Mouse (Mus musculus) c-Kit-negative CD71-positive TER-119-positive erythroid progenitor cells, embryonic 14.5 days (primary cell): ENCODE data around the gene Mx1.
A peak's percentile ranks its signal among the peaks of the same experiment; 100 is the strongest.

Experiments used
- DNase-seq: peaks from one replicate; pipeline ENCODE4 v3.0.0-alpha.2; 2013; ENCODE audit warnings: low read depth, low spot score

The Mx1 gene

DNA sequence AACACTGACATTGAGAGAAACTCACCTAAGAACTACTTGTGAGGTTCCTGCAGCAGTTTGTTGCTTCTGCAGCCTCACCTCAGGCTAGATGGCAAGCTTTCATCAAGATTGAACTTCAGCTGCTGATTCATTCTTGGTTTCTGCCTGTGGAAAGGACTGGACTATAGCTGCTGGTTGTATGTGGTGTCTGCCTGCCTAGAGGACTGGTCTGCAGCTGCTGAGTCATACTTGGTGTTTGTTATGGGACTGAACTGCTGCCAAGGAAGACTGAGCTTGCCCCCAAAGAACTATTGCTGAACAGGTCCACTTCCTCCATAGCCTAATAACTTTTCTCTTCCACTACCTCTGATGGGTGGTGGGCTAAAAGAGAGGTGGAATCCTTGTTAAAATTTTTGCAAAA lies 15.3 kb downstream of the Mx1 start:
- no peak for DNase-seq

DNA sequence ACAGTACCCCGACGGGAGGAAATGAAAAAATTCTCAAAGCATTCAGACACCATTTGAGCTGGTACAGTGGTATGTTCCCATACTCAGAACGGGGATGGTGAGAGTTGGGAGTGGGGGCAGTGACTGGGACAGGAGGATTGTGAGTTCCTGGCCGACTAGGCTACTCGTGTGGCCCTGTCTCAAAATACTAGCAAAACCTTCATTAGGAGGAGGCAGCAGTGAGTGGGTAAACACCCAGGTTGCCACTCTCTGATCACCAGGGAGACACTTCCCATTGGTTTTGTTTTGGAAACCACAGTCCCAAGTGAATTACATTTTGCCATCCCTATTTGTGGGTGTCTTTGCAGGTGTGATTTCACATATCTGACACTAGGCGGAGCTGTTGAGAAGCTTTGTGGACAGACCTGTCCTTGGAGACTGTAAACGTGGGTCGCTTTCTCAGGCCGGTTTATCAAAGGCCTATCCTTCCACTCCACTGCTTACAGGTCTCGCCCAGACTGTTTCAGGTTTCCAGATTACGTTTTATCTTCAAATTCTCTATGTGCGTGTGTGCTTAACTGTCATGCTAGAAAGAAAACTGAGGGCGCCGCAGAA lies 18.9 kb downstream of the Mx1 start:
- peak; percentile 34 for DNase-seq

DNA sequence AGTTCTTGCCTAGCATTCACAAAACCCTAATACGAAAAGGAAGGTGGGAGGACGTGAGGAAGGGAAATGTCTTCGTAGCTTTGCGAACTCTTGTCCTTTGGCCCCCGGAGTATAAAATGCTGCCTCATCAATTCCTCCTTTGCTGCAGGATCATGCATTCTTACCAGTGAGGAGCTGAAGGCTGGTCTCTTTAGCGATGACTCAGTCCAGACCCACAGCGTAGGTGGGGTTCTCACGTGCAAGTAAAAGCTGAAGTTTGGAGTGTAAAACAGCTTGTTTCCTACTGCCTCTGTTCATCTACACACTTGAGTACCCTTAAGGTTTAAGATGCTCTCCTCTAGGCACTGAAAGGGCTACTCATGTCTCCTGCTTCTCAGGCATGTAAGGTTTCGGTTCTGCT lies 20.7 kb downstream of the Mx1 start:
- DNase-seq = no peak

DNA sequence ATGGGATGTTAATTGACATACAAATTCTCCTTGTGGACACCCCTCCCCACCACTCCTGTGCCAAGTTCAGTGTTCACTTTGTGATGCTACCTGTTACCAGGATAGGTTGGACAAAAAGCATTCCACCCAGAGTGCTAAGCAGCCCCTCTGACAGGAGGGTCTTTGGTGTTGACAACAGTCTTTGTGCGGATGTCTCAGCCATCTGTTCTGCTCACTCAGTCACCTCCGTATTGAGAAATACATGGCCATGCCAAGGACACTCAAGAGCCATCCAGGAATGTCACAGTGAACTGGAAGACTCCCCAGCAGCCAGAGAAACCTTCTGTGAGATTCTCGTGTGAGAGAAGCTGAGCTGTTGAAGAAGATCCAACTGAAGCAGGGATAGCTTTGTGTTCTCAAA lies 24.5 kb downstream of the Mx1 start:
- DNase-seq = no peak

DNA sequence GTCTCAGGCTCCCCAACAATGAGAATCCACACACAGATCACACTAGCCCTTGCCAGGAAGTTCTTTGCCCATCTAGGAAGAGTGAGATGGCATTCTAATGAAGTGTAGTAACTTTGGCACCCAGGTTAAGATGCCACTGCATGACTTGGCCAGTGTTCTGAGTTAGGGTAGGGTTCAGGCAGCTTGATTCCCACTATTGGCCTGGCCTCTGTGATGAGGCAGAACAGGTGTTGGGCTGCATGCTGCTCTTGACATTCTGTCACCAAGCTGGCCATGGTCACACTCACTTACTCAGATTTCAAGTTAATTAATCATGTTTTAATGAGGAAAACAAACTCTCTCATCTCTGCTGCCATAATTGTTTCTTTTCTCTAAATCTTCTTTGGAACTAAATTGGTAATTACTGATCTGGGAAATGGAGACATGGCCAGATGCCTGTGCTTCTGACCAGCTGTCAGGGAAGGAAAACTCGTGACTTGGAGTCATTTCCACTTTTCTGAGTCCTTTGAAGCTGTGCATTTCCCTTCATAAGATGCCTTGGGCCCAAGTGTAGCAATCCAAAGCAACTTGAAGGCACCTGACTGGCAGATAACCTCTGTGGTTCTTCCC lies 25.2 kb downstream of the Mx1 start:
- DNase-seq = no peak

DNA sequence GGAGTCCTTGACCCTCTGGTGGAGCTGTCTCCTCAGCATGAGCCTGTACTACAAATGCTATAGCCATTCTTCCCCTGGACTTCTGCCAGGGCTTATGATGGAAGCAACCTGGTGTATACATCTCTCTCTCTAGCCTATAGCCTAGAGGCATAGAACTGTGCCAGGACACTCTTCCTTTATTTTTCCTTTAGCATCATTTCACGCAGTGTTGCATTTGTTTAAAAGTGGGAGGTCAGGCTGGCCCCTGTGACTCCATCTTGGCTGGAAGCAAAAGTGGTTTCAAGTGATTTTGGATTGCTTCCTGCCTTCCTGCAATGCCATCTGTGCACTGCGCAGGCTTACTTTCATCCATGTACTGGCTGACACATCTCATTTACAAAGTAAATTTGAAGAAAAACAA lies 28.5 kb downstream of the Mx1 start:
- DNase-seq = no peak

DNA sequence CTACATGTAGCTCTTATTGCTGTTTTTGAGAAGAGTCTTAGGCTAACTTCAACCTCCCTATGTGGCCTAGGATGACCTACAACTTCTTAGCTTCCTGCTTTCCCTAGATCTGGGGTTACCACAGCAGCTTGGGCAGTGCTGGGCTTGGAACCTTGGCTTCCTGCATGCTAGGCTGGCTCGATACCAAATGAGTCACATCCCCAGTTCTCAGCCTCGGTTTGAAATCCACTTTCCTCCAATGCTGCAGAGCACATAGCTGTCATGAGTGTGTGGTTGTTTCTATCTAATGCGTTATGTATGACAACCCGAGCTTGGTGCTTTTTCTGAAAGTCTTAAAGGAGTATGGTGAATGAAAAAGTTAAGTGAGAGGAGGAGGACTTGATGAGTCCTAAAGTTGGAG lies 31.4 kb downstream of the Mx1 start:
- no peak for DNase-seq

DNA sequence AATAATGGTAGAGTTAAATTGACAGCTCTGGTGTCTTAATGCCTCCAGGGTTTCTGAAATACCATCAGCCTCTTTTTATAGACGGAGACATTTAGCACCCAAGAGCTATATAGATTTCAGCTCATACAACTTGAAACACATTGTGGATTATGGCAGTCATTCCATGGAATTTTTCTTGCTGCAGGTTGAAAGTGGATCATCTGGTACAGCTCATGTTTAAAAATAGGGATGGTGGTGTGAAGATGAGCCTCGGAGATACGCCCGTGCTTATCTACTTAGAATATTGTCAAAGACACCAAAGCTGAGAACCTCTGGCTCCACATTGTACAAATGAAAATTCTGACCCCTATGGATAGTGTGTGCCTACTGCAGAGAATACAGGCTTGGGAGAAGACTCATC lies 32.6 kb downstream of the Mx1 start:
- no peak for DNase-seq

DNA sequence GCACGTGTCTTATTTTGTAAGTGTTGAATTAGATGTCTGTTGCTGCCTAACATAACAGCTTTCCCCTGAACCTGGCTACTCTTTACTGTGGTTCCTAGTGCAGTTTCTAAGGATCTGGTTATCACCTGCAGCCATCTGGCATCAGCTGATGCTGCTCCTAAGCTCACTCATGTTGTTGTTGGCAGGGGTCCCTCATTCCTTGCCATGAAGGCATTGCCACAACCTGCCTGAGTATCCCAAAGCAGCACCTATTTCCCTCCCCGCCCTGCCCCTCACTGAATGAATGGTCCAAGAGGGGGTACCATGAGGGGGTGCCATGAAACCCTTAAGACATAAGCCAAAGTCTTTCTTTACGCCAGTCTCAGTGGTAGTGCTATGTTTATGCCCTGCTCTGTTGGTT lies 34.7 kb downstream of the Mx1 start:
- DNase-seq = no peak

DNA sequence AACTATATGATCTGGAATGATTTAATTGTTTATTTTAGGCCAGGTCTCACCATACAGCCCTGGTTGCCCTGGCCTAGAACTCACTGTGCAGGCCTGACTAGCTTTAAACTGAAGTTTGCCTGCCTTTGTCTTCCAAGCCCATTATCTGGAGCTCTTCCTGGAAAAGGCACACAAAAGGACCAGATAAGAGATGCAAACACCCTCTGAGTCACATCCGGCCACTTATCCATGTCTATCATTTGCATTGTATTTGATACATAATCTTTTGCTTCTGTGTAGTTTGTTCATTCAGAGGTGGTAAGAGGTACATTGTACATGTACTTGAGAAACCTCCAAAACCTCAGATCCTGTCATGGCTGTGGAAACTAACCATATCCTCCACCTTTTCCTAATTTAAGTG lies 39.1 kb downstream of the Mx1 start:
- no peak for DNase-seq

DNA sequence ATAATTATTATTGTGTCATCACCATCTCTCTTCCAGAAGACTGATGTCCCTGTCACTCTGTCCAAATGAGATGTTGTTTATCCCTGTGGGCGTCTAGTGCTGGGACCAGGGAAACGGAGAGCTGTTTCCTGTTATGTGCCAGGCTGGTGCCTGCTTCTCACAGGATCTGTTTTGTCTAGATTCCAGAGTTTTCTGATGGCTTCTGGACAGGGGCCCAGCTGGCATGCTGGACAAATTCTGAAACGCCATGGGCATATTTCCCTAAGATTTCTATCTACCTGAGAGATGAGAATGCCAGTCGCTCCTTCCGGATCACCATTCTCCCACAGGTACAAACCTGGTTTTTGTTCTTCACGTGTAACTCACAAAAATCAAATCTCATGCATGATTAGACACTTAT lies 41.0 kb downstream of the Mx1 start:
- no peak for DNase-seq

DNA sequence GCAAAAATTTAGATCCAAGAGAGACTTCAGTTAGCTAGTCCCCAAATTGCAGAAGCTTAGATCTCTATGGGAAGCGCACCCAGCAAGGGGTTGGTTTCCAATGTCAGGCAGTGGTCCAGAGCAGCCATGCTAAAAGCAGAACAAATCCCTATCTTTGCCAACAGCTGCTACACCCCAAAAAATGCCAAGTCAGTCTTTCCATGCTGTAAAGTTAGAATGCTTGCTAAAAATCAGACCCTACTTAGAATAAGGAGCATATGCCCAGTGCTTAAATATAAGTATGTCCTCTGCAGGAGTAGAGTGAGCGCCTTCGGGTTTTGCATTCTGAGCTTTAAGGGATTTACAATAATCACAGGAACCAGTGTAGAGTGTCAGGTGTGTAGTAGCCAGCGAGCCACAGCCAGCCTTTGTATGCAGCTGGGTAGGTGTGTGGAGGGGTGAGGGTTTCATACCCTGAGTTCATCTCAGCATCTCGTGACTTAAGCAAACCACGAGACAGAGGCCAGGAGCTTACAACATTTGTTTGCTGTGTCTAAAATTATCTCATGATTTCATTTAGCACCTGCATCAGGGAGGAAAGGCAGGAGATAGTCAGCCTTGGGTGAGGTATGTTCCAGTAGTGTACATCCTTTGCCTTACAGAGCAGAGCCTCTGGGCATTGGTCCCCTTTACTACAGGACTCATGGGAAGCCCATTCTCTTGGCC lies 43.8 kb downstream of the Mx1 start:
- no peak for DNase-seq

DNA sequence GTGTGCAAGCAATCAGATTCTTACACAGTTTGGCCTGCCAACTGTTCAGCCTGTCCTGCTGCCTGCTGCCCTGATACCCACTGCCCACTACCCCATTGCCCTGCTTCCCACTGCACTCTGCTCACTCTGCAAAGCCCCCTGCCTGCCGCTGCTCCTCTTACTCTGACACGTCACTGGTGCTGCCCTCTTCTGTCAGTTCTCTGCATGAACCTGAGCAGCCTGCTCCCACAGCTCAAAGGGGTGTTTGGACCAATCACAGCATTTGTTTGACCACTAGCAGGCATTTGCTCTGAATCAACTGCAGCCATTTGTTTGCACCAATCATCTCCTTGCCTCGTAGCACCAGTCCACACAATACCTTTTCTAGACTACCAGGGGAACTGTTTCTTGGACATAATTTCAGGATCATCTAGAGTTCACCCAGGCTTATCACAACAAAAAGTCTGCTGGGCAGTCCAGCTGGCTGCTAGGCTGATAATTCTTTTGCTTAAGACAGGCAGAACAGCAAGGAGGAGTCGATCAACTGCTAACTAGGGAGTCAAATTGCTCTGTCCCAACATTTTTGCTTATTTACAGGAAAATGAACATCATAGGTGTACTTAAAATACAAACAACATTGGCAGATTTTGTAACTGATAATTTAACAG lies 44.7 kb downstream of the Mx1 start:
- no peak for DNase-seq

DNA sequence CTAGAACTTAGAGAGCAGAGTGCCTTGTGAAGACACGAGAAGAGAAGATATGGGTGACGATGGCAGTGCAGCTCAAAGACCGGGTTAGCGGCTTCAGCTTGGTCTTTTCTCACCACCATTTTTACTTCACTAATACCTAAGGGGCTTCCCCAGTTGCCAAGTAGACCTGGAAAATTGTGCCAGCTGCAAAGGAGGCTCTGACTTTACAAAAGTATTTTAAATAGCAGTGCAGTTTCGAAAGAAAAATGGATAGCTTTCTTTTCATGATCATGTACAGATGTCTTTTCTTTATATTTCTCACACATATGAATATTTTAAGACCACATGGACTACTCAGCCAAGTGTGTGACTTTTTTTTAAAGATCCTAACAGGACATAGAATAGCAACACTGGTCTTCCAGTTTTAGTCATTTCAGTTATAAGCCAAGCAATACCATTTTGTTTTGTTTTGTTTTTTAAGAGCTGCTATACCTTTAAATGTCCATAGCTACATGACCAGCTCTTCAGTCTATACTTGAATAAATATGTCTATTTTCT lies 57.2 kb downstream of the Mx1 start:
- DNase-seq = no peak

DNA sequence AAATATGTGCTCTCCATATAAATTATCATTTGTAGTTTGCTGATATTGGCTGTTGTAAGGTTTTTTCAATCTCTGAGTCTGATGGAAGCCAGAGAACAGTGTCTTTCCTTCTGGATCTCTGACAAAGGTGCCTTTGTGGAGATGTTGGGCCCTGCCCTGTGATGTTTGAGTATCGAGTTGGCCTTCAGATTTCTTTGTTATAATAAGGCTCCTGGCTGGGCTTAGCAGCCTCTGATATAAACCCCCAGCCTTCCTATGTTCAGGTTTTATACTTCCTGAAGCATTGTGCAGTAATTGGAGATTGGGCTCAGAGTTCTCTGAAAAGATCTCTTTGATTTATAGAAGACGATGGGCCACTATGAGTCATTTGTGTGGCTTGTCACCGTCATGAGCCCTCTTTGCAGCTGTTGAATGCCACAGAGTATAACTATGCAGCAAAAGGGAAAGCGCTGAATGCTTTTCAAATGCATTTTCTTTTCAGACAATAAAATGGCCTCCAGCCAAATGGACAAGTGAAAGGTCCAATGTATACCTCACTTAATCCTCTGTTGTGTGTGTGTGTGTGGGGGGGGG lies 60.4 kb downstream of the Mx1 start:
- no peak for DNase-seq

DNA sequence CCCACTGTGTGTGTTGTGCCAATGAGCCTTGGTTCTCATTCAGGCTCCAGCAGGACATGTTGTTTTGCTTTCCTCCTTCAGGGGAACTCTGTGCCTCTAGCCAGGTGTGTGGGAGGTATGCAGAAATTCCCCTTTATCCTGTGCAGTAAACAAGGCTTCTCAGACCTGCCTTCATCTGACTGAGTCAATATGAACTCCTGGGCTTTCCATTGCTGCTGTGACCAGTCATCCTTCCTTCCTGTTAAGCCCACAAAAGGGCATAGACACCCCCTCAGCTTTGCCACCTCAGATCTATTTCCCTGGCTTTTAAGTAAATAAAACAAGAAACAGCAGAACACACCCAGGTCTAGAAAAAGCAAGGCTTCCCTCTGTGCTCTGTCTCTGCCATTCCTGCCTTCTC lies 61.0 kb downstream of the Mx1 start:
- no peak for DNase-seq

DNA sequence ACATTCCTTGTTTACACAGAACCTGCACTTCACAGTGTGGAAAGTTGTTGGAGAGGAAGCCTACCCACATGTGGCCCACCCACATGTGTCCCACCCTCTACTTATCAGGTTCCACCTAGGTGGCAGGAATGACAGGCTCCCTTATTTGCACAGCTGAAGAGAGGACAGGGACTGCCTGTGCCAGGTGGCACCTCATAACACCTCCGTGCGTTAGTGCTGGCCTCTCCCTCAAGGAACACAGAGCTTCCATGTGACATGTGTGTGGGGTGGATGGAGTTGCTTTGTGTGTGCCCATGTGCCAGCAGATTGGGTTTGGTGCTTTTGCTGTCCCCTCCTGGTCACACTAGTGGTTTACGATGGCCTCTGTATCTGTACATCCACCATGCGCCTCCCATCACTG lies 62.7 kb downstream of the Mx1 start:
- no peak for DNase-seq

DNA sequence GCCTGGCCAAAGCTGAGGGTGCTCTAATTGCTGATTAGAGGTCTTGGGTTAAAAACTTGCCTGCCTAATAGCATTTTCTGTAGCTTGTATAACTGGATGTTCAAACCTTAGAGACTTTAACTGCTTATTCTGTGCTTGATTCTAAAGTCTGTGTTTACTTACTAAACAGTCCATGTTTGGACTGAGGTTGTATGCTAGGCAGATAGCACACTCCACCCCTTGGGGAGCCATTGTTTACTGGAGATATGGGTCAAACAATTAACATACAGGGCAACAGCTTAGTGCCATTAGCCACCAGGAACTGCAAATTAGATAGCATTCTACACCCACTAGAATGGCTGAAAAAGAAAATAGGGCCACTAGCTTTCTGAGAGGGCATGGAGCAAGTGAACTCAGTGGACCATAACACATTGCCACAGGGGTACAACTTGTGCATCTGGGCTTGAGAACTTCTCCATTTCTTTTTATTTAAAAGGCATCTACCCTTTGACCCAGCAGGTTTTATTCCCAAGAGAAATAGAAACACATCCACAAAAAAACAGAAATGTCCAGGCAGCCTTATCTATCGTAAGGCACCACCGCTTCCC lies 64.7 kb downstream of the Mx1 start:
- no peak for DNase-seq
